Mouse (Mus musculus) G1E (cell line): ENCODE measurements around the gene Shb.

ENCODE experiments used
- CTCF ChIP-seq: IDR thresholded peaks from 2 replicates; pipeline ENCODE4 v1.5.1; 2012; ENCODE audit warnings: low read depth, low read length, inconsistent platforms, mixed read lengths
- GATA1 ChIP-seq: IDR thresholded peaks from 2 replicates; pipeline ENCODE4 v1.6.1; 2012; ENCODE audit warnings: borderline replicate concordance, low read length, inconsistent platforms, mixed read lengths
- GATA2 ChIP-seq: IDR thresholded peaks from 2 replicates; pipeline ENCODE4 v1.6.1; 2012; ENCODE audit warnings: low read depth, low read length, inconsistent platforms, borderline replicate concordance
- TAL1 ChIP-seq: conservative IDR thresholded peaks from 2 replicates; pipeline ENCODE4 v1.6.1; 2012; ENCODE audit warnings: low read depth, low read length, inconsistent platforms, mixed read lengths

- no peak for TF ChIP-seq CTCF
- TF ChIP-seq TAL1: no peak
- no peak for TF ChIP-seq GATA1
- no peak for TF ChIP-seq GATA2
Observed at GRCm38 (mm10) chr4:45521705-45522582, 10.3 kb downstream of the Shb start.
